Mouse (Mus musculus) hindbrain, embryonic 10.5 days (tissue): Measurements from ENCODE around the gene Uhrf2. TPM values are rescaled to one million over a fixed set of nuclear protein-coding genes. Genes with fewer than 3 reads are reported as not detected.
"Not testable (repeated sequence)": the region's sequence is repeated elsewhere in the genome, so short reads cannot be mapped to it uniquely, and the experiment has no call there.

ENCODE experiments used
- DNase-seq: peaks from one replicate; pipeline ENCODE4 v3.0.0-alpha.2; 2017; ENCODE audit warnings: low spot score
- H3K27ac ChIP-seq: fragments of 300-500 bp; sonication (generic); 2 replicates; pipeline ENCODE4 v1.5.1; 2016; ENCODE audit warnings: mild to moderate bottlenecking, moderate library complexity
- H3K27me3 ChIP-seq: fragments of 300-500 bp; sonication (generic); 2 replicates; pipeline ENCODE4 v1.6.1; 2016; ENCODE audit warnings: mild to moderate bottlenecking; ENCODE audit not compliant: poor library complexity, insufficient read depth, severe bottlenecking
- H3K36me3 ChIP-seq: fragments of 300-500 bp; sonication (generic); 2 replicates; pipeline ENCODE4 v1.6.1; 2016; ENCODE audit warnings: mild to moderate bottlenecking, moderate library complexity
- H3K4me1 ChIP-seq: fragments of 300-500 bp; sonication (generic); replicated peaks from 2 replicates; pipeline ENCODE4 v1.6.1; 2016; ENCODE audit warnings: mild to moderate bottlenecking
- H3K4me3 ChIP-seq: fragments of 300-500 bp; sonication (generic); 2 replicates; pipeline ENCODE4 v1.5.1; 2016; ENCODE audit warnings: mild to moderate bottlenecking, moderate library complexity
- H3K9me3 ChIP-seq: fragments of 300-500 bp; sonication (generic); 2 replicates; pipeline ENCODE4 v1.6.1; 2016; ENCODE audit warnings: mild to moderate bottlenecking, moderate library complexity
- WGBS: fragments of 180-500 bp; shearing (Covaris S2); methylation state at CpG from one replicate; pipeline ENCODE4 v1.1.7; 2016; 5-methylcytosine and 5-hydroxymethylcytosine counted together
- polyA plus RNA-seq: library from polyadenylated mRNA; unstranded; fragments of >200 nt; fragmentation: Nextera tagmentation; extraction: Ambion mirVana; gene quantifications from 2 replicates; pipeline ENCODE4 v1.2.1, GENCODE M21; 2016

Uhrf2 gene
- 66.8 and 83.7 TPM in 2 replicates for polyA plus RNA-seq

DNA sequence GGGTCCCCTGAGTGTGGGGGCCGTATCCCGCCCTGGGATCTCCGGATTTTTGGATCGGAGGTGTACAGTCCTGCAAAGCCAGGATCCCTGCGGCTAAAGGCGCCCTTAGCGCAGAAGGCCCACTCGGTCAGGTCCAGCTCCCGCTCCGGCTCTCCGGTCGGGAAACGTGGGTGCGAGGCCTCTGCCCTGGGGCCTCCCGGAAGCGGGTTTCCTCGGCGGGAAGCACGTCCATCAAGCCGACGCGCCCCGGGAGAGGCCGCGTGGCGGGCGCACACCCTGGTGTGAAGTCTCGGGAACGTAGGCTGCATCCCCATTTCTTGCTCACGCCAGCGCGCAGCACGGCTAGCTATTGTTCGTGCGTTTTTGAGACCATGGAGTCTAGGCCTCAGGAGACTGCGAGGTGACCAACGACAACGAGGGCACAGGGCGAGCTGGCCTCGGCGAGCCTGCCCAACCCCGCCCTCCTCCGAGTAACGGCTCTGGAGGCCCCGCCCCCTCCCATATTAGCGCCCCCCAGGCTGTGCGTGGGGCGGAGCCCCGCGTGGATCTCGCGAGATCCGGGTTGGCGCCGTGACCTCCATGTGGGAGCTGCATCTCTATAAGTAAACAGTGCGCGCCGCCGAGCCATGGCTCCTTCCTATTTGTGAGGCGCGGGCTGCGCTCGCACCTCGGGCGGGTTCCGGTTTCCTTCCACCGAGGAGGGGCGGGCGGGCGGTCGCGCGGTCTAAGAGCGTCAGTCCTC is at the start of gene Uhrf2:
TSS of gene Uhrf2 (plus strand) at position 620 of the 742 bp plus-strand sequence.
- WGBS, result under 1% methylated on average over 74 of the region's 74 CpGs
- Histone ChIP-seq H3K27ac (peak within 1 kb of the TSS; percentile 100), H3K9me3 (no peaks in the 10 kb centered on the region), H3K27me3 (no peaks in the 10 kb centered on the region), H3K36me3 (0 out of 2 replicates have a peak, but pooled peaks cover 6% of the 10 kb centered on the region), H3K4me1 (peaks cover 50% of the 10 kb centered on the region), H3K4me3 (peak within 1 kb of the TSS; percentile 100)
- peak; percentile 97 for DNase-seq

DNA sequence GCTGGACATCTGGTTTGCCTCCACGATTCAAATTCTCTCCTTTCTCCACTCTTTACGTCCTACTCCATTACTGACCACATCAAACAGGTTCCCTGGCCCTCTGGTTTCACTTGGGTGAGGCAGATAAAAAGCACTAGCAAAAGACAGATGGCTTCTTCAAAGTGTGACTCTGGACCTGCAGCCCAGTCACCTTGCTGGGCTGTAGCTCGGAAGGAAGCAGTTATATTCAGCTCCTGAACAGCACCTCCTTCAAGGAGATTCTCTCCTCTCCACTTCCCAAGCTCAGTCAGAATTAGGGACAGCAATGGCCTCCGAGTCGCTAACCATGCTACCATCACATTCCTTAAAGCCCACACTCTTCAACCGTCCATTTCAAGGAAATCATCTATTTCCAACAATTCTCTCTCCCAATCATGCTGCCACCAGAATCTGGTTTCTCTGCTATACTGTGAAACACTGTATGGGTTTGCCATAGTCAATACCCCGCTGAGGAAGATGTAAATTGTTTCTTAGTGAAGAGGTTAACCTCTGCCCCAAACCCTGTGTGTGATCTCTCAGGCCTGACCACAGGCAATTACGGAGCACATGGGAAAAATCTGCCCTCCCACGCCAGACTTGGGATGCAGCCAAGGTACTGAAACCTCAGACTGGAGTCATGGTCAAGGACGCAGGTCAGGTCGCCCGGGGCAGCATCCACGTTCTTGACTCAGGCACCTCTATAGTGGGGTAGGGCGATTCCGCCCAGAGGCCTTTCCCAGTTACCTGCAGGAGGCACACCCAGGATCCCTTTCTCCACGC is 45.9 kb upstream of the Uhrf2 start:
- Histone ChIP-seq H3K27me3 (no peaks in the 10 kb centered on the region), H3K27ac (no peak overlapping the region), H3K36me3 (no peaks in the 10 kb centered on the region), H3K4me3 (no peak overlapping the region), H3K4me1 (peaks cover 6% of the 10 kb centered on the region; the same call in 1 of the 2 replicates), H3K9me3 (no peaks in the 10 kb centered on the region)
- 68% methylated on average over 16 of the region's 16 CpGs for WGBS
- DNase-seq, result peak; percentile 20

- no peak overlapping the region for H3K27ac ChIP-seq
- peaks cover 6% of the 10 kb centered on the region; the same call in 1 of the 2 replicates for H3K4me1 ChIP-seq
- no peak for DNase-seq
- no peaks in the 10 kb centered on the region for H3K36me3 ChIP-seq
- no peaks in the 10 kb centered on the region for H3K9me3 ChIP-seq
- 90% methylated on average over 12 of the region's 12 CpGs for WGBS
- no peak overlapping the region for H3K4me3 ChIP-seq
- H3K27me3 ChIP-seq, result no peaks in the 10 kb centered on the region
Measured at GRCm38 (mm10) chr19:29986464-29987091, 43.7 kb upstream of the Uhrf2 start.

- H3K4me3 ChIP-seq, result no peak overlapping the region
- H3K4me1 ChIP-seq, result peaks cover 8% of the 10 kb centered on the region
- H3K36me3 ChIP-seq, result no peaks in the 10 kb centered on the region
- H3K27me3 ChIP-seq, result no peaks in the 10 kb centered on the region
- 48% methylated on average over 12 of the region's 12 CpGs for WGBS
- no peak overlapping the region for H3K27ac ChIP-seq
- no peaks in the 10 kb centered on the region for H3K9me3 ChIP-seq
- no peak for DNase-seq
Measured at GRCm38 (mm10) chr19:30000406-30001365, 29.6 kb upstream of the Uhrf2 start.

DNA sequence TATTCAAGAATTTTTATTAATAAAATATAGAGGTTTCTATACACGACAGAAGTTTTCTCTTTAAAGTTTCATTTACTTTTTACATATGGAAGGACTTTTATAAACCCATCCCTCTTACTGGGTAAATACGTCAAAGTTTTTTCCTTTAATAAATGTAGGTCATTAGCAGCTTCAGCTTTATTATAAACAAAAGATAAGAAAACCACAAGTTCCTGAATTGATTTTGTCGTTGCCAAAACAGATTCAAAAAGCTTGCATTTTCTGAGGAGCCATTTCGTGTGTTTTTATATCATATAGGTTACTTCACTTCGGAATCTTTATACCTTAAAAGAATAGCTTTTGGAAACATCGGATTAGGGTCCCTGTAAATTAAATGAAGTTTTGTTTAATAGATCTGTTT is 28.8 kb upstream of the Uhrf2 start:
- no peaks in the 10 kb centered on the region for H3K9me3 ChIP-seq
- H3K27me3 ChIP-seq, result no peaks in the 10 kb centered on the region
- H3K4me1 ChIP-seq, result peaks cover 8% of the 10 kb centered on the region
- H3K4me3 ChIP-seq, result no peak overlapping the region
- no peak for DNase-seq
- 88% methylated on average over 6 of the region's 6 CpGs for WGBS
- no peak overlapping the region for H3K27ac ChIP-seq
- no peaks in the 10 kb centered on the region for H3K36me3 ChIP-seq

- Histone ChIP-seq H3K4me3 (no peak within 1 kb of the TSS), H3K36me3 (no peaks in the 10 kb centered on the region), H3K27ac (no peak within 1 kb of the TSS), H3K4me1 (peaks cover 8% of the 10 kb centered on the region), H3K9me3 (no peaks in the 10 kb centered on the region), H3K27me3 (no peaks in the 10 kb centered on the region)
- DNase-seq, result no peak
- WGBS, result 89% methylated on average over 9 of the region's 9 CpGs
Measured at GRCm38 (mm10) chr19:30003621-30004020, 26.7 kb upstream of the Uhrf2 start, which contains the start of gene Trpd52l3. TSS of gene Trpd52l3 (plus strand) at chr19:30003790.

DNA sequence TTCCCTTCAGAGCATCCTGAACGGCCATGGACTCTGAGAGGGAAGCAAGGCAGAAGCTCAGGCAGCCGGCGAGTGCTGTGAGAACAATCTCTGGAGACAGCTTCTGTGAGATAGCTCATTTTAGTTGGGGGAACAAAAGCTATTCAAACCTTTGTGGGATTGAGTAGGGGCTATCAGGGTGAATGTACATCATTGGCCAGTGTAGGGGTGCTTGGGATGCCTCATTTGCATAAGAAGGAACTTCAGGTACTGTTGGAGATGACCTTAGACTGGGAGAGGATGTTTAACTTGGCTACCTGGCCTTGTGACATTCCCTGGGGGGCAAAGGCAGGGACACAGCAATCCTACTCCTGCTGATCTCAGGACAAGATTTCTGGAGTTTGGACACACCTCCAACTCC is 23.9 kb upstream of the Uhrf2 start:
- no peak overlapping the region for H3K4me3 ChIP-seq
- no peaks in the 10 kb centered on the region for H3K36me3 ChIP-seq
- no peak for DNase-seq
- WGBS, result 69% methylated on average over 3 of the region's 3 CpGs
- H3K4me1 ChIP-seq, result no peaks in the 10 kb centered on the region
- no peaks in the 10 kb centered on the region for H3K9me3 ChIP-seq
- H3K27me3 ChIP-seq, result no peaks in the 10 kb centered on the region
- no peak overlapping the region for H3K27ac ChIP-seq

DNA sequence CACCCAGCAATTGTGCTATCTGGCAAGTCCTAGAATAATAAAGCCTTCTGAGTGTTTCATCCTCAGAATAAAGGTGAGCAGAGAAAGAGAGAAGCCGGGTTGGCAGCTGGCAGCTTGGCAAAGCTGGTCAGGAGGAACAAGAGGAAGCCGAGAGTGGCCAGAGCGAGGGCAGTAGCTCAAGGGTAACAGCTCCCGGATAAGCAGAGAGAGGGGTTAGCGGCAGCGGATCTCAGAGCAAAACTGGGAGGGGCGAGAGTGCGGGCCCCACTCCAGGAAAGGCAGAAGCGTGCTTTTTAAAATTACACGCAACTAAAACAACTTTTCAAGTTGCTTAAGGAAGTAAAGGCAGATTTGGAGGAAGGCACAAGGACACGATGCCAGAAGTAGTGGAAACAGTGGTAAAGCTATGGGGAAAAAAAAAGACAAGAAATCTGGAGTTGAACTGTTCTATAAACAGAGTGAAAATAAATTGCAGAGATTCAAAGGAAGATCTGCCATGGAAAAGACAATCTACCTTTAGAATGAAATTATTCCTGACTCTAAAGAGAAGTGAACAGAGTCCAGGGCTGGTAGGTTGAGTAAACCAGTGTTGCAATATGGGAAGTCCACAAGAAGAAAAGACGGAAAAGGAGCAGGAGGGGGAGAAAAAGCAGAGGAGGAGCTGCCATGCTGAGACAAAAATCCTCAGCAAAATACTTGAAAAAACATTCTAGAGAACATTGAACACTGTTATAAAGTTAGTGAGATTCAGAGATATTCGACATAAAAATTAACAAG is 19.6 kb upstream of the Uhrf2 start:
- WGBS, result 81% methylated on average over 13 of the region's 13 CpGs
- no peaks in the 10 kb centered on the region for H3K9me3 ChIP-seq
- H3K4me3 ChIP-seq, result no peak overlapping the region
- H3K36me3 ChIP-seq, result no peaks in the 10 kb centered on the region
- peaks cover 16% of the 10 kb centered on the region for H3K4me1 ChIP-seq
- no peak for DNase-seq
- no peak overlapping the region for H3K27ac ChIP-seq
- H3K27me3 ChIP-seq, result no peaks in the 10 kb centered on the region

DNA sequence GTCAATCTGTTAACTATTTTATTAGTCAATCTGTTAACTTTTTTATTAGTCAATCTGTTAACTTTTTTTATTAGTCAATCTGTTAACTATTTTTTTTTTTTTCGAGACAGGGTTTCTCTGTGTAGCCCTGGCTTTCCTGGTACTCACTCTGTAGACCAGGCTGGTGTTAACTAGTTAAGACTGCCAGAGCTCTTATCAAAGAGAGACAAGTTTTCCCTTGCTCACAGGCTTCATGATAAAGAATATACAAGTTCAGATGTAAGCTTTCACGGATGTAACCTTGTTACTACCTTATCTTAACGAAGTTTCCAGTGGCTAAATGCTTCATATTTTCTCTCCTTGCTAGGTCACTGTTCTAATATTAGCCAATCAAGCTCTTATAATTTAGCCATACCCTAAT is 16.0 kb upstream of the Uhrf2 start:
- H3K36me3 ChIP-seq, result no peaks in the 10 kb centered on the region
- 88% methylated on average over 3 of the region's 3 CpGs for WGBS

DNA sequence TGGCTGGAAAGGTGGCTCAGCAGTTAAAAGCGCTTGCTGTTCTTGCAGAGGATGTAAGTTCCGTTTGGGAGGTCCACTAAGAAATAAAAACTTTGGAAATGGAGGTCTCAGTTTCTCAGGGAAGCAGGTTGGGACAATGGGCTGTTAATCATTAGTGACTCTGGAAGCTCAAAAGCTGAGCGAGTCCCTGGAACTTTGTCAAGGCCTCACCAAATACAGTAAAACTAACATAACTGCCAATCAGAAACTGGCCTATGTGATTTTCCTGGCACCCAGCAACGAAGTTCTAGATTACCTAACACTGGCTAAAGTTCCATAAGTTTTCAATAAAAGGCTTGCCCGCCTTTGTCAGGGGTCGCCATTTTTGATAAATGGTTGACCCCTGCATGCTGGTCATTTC is 14.2 kb upstream of the Uhrf2 start:
- WGBS, result 81% methylated on average over 6 of the region's 6 CpGs
- DNase-seq, result no peak
- no peaks in the 10 kb centered on the region for H3K27me3 ChIP-seq
- peaks cover 17% of the 10 kb centered on the region for H3K4me1 ChIP-seq
- H3K9me3 ChIP-seq, result no peaks in the 10 kb centered on the region
- no peaks in the 10 kb centered on the region for H3K36me3 ChIP-seq
- H3K27ac ChIP-seq, result no peak overlapping the region
- H3K4me3 ChIP-seq, result no peak overlapping the region

More for the DNA sequence above, 16.0 kb upstream of the Uhrf2 start:
- H3K27ac ChIP-seq, result no peak overlapping the region
- H3K27me3 ChIP-seq, result no peaks in the 10 kb centered on the region
- peaks cover 17% of the 10 kb centered on the region for H3K4me1 ChIP-seq
- no peak overlapping the region for H3K4me3 ChIP-seq
- H3K9me3 ChIP-seq, result no peaks in the 10 kb centered on the region
- no peak for DNase-seq

DNA sequence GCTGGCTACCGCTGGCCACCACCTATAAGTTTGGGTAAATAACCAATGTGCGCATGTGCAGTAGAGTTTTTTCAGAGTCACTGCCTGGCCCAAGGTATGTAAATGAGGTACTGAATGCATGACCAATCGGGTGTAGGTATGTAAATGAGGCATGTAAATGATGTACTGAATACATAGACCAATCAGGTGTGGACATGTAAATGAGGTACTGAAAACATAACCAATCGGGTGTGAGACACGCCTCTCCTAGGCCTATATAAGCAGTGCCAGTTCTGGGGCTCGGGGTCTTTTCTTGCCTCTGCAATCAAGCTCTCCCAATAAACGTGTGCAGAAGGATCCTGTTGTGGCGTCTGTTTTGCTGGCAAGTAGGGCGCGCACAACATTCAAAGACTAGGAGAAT is 6.9 kb upstream of the Uhrf2 start:
- H3K4me1 ChIP-seq, H3K36me3 ChIP-seq, H3K4me3 ChIP-seq, H3K9me3 ChIP-seq, DNase-seq, H3K27me3 ChIP-seq, H3K27ac ChIP-seq: not testable (repeated sequence)
- 93% methylated on average over 10 of the region's 10 CpGs for WGBS
